8 mouse cellular contexts compared by ENCODE assay signal in the genomic region with DNA sequence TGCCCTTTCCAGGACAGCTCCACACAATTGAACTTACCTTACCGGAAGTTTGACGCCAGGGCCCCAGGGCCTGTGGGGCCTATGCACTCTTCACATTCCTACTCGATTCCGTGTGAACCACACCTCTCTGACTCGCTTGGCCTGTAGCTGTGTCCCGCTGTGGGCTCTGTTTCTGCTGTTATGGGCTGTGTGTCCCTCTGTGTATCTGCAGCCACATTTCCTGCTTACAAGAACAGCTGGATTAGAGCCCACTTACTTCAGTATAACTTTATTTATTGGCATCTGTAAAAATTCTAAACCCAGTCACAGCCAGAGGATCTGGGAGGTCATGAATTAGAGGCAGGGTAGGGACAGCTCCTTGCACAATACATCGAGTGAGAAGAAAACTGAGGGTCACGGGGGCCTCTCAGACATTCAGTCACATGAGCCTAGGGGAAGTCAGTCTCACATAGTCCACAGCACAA. TPM values are rescaled to one million over a fixed set of nuclear protein-coding genes. Genes with fewer than 3 reads are reported as not detected.
DNase-seq lines count a peak whose midpoint lies in the region; ATAC-seq and TF ChIP-seq lines count a peak whose summit lies in the region.

No protein-coding gene starts in this region.

- H3K4me3 ChIP-seq in hindbrain, postnatal 0 days (ENCODE audit: low read length): no peak overlapping the region
- no peak overlapping the region for H3K4me3 ChIP-seq in hindbrain, embryonic 13.5 days
- no peak overlapping the region for H3K4me3 ChIP-seq in embryonic facial prominence, embryonic 14.5 days (ENCODE audit: low read depth, low read length)
- H3K4me3 ChIP-seq in limb, embryonic 10.5 days: no peak overlapping the region
- no peak overlapping the region for H3K4me3 ChIP-seq in stomach, postnatal 0 days (ENCODE audit: low read depth, low read length)

- no peak for TF ChIP-seq EP300 in stomach, postnatal 0 days (optimal IDR thresholded peaks at IDR 0.05)

- no peak overlapping the region for H3K9ac ChIP-seq in hindbrain, postnatal 0 days (replicated peaks; ENCODE audit: low read length)
- no peak overlapping the region for H3K9ac ChIP-seq in hindbrain, embryonic 13.5 days
- no peak overlapping the region for H3K9ac ChIP-seq in embryonic facial prominence, embryonic 14.5 days (ENCODE audit: low read depth, low read length)
- no peak overlapping the region for H3K9ac ChIP-seq in stomach, postnatal 0 days (ENCODE audit: low read length)

- no peak overlapping the region for H3K4me2 ChIP-seq in hindbrain, postnatal 0 days (ENCODE audit: low read depth, low read length)
- no peak overlapping the region for H3K4me2 ChIP-seq in hindbrain, embryonic 13.5 days
- H3K4me2 ChIP-seq in embryonic facial prominence, embryonic 14.5 days (ENCODE audit: low read depth, low read length): no peak overlapping the region
- no peak overlapping the region for H3K4me2 ChIP-seq in stomach, postnatal 0 days (replicated peaks; ENCODE audit: low read depth)

- no peak for DNase-seq in hindbrain, postnatal 0 days (ENCODE audit: low spot score)
- peak; percentile 16 for DNase-seq in embryonic facial prominence, embryonic 14.5 days (ENCODE audit: low spot score)
- no peak for DNase-seq in limb, embryonic 10.5 days (ENCODE audit: low spot score)
- peak; percentile 26 for DNase-seq in stomach, postnatal 0 days (ENCODE audit: low spot score)
- no peak for DNase-seq in ovary, postnatal 14 days (ENCODE audit: low spot score)
- DNase-seq in adrenal gland, postnatal 25 days: no peak
- DNase-seq in left cerebral cortex, adult 9 months (ENCODE audit: low spot score in 2 of 2): no peak

- no peaks in the 10 kb centered on the region for H3K4me1 ChIP-seq in hindbrain, postnatal 0 days (ENCODE audit: insufficient read depth, low read length)
- no peaks in the 10 kb centered on the region for H3K4me1 ChIP-seq in hindbrain, embryonic 13.5 days (replicated peaks)
- H3K4me1 ChIP-seq in embryonic facial prominence, embryonic 14.5 days (ENCODE audit: control insufficient read depth, insufficient read depth, low read length): peaks cover 4% of the 10 kb centered on the region; the same call in 1 of the 2 replicates
- peaks cover 17% of the 10 kb centered on the region for H3K4me1 ChIP-seq in limb, embryonic 10.5 days
- 0 out of 2 replicates have a peak, but pooled peaks cover 3% of the 10 kb centered on the region for H3K4me1 ChIP-seq in stomach, postnatal 0 days (replicated peaks; ENCODE audit: control insufficient read depth, insufficient read depth)

- WGBS in hindbrain, postnatal 0 days: 60% methylated on average over 8 of the region's 8 CpGs
- 68% methylated on average over 8 of the region's 8 CpGs for WGBS in hindbrain, embryonic 13.5 days
- 17% methylated on average over 8 of the region's 8 CpGs for WGBS in embryonic facial prominence, embryonic 14.5 days
- WGBS in limb, embryonic 10.5 days: 37% methylated on average over 8 of the region's 8 CpGs
- 18% methylated on average over 8 of the region's 8 CpGs for WGBS in stomach, postnatal 0 days

- no peaks in the 10 kb centered on the region for H3K36me3 ChIP-seq in hindbrain, postnatal 0 days (ENCODE audit: insufficient read depth, low read length)
- no peaks in the 10 kb centered on the region for H3K36me3 ChIP-seq in hindbrain, embryonic 13.5 days
- H3K36me3 ChIP-seq in embryonic facial prominence, embryonic 14.5 days (ENCODE audit: control insufficient read depth, insufficient read depth, low read length): no peaks in the 10 kb centered on the region
- no peaks in the 10 kb centered on the region for H3K36me3 ChIP-seq in limb, embryonic 10.5 days
- no peaks in the 10 kb centered on the region for H3K36me3 ChIP-seq in stomach, postnatal 0 days (ENCODE audit: control insufficient read depth, insufficient read depth, low read length)

- TF ChIP-seq CTCF in hindbrain, postnatal 0 days (IDR thresholded peaks at IDR 0.05; ENCODE audit: low read depth): no peak
- no peak for TF ChIP-seq CTCF in stomach, postnatal 0 days (IDR thresholded peaks at IDR 0.05; ENCODE audit: low read depth)

- ATAC-seq in hindbrain, postnatal 0 days: 0 out of 2 replicates have a peak, but pooled peaks have one; percentile 15
- no peak for ATAC-seq in hindbrain, embryonic 13.5 days (ENCODE audit: low FRiP score)
- ATAC-seq in embryonic facial prominence, embryonic 14.5 days (ENCODE audit: low read depth): no peak
- ATAC-seq in stomach, postnatal 0 days (ENCODE audit: low FRiP score, low TSS enrichment): peak; percentile 77; the same call in 1 of the 2 replicates

- no peaks in the 10 kb centered on the region for H3K27me3 ChIP-seq in hindbrain, postnatal 0 days (ENCODE audit: insufficient read depth, low read length)
- no peaks in the 10 kb centered on the region for H3K27me3 ChIP-seq in hindbrain, embryonic 13.5 days
- H3K27me3 ChIP-seq in embryonic facial prominence, embryonic 14.5 days (replicated peaks; ENCODE audit: control insufficient read depth, insufficient read depth, low read length): no peaks in the 10 kb centered on the region
- no peaks in the 10 kb centered on the region for H3K27me3 ChIP-seq in limb, embryonic 10.5 days (ENCODE audit: low read depth, poor library complexity, severe bottlenecking)
- H3K27me3 ChIP-seq in stomach, postnatal 0 days (ENCODE audit: control insufficient read depth, insufficient read depth, low read length): no peaks in the 10 kb centered on the region

- no peaks in the 10 kb centered on the region for H3K9me3 ChIP-seq in hindbrain, postnatal 0 days (ENCODE audit: low read length)
- H3K9me3 ChIP-seq in hindbrain, embryonic 13.5 days: no peaks in the 10 kb centered on the region
- H3K9me3 ChIP-seq in embryonic facial prominence, embryonic 14.5 days (ENCODE audit: control insufficient read depth, low read length): no peaks in the 10 kb centered on the region
- H3K9me3 ChIP-seq in limb, embryonic 10.5 days (replicated peaks): no peaks in the 10 kb centered on the region
- no peaks in the 10 kb centered on the region for H3K9me3 ChIP-seq in stomach, postnatal 0 days (ENCODE audit: control insufficient read depth, low read length)

- no peak overlapping the region for H3K27ac ChIP-seq in hindbrain, postnatal 0 days
- no peak overlapping the region for H3K27ac ChIP-seq in hindbrain, embryonic 13.5 days
- H3K27ac ChIP-seq in embryonic facial prominence, embryonic 14.5 days (replicated peaks; ENCODE audit: low read depth, low read length): no peak overlapping the region
- H3K27ac ChIP-seq in limb, embryonic 10.5 days: peak overlapping the region; percentile 42
- H3K27ac ChIP-seq in stomach, postnatal 0 days (replicated peaks): 0 out of 2 replicates have a peak overlapping the region, but pooled peaks have one; percentile 2

RNA-seq across cellular contexts. Expression of gene Rin3, which starts 20.9 kb away (rescaled TPM):
- total RNA-seq in hindbrain, postnatal 0 days (2014; rRNA removed): 2.0 and 3.2 TPM in 2 replicates
- 1.7 and 1.8 TPM in 2 replicates for polyA plus RNA-seq in hindbrain, postnatal 0 days (2015; fragmentation: Nextera tagmentation; extraction: Ambion mirVana)
- polyA plus RNA-seq in hindbrain, embryonic 13.5 days (2015; fragmentation: Nextera tagmentation; extraction: Ambion mirVana): 3.4 and 4.2 TPM in 2 replicates
- 11.0 and 12.5 TPM in 2 replicates for polyA plus RNA-seq in embryonic facial prominence, embryonic 14.5 days (2014; fragmentation: Nextera tagmentation; extraction: Ambion mirVana)
- 4.2 and 4.7 TPM in 2 replicates for polyA plus RNA-seq in limb, embryonic 10.5 days (2016; fragmentation: Nextera tagmentation; extraction: Ambion mirVana)
- polyA plus RNA-seq in stomach, postnatal 0 days (2015; fragmentation: Nextera tagmentation; extraction: Ambion mirVana): 2.9 and 3.0 TPM in 2 replicates
- 12.4 and 13.3 TPM in 2 replicates for total RNA-seq in adrenal gland, postnatal 25 days (2021)

Comparison
In these comparisons a context has a peak if more than half of its experiments do, and no peak if none do; other contexts are left out.
1. ATAC-seq: peak in hindbrain, postnatal 0 days (single experiment) and stomach, postnatal 0 days (single experiment); none in hindbrain, embryonic 13.5 days (single experiment) and embryonic facial prominence, embryonic 14.5 days (single experiment).
2. DNase-seq: peak in embryonic facial prominence, embryonic 14.5 days (single experiment) and stomach, postnatal 0 days (single experiment); none in hindbrain, postnatal 0 days (single experiment), limb, embryonic 10.5 days (single experiment), ovary, postnatal 14 days (single experiment), adrenal gland, postnatal 25 days (single experiment) and left cerebral cortex, adult 9 months (0 of 2).
3. H3K27ac ChIP-seq: peak in limb, embryonic 10.5 days (single experiment) and stomach, postnatal 0 days (single experiment); none in hindbrain, postnatal 0 days (single experiment), hindbrain, embryonic 13.5 days (single experiment) and embryonic facial prominence, embryonic 14.5 days (single experiment).